Mouse (Mus musculus): ENCODE data around the gene Lsm11. TPM values are rescaled to one million over a fixed set of nuclear protein-coding genes. Genes with fewer than 3 reads are reported as not detected.

Lsm11 gene
- polyA plus RNA-seq, 1 experiment: not detected

- no peak for TF ChIP-seq CTCF (IDR thresholded peaks at IDR 0.05; ENCODE audit: insufficient read depth, low read depth, low read length)
- TF ChIP-seq POLR2A (IDR thresholded peaks at IDR 0.05; ENCODE audit: insufficient read depth, low read depth, low read length): no peak
- H3K4me3 ChIP-seq (ENCODE audit: insufficient read depth, low read depth, low read length): no peak overlapping the region
- H3K4me1 ChIP-seq (ENCODE audit: control insufficient read depth, insufficient read depth, low read length): no peaks in the 10 kb centered on the region
- 92% methylated on average over 4 of the region's 4 CpGs for WGBS
- H3K27ac ChIP-seq (ENCODE audit: insufficient read depth, low read depth, low read length): no peak overlapping the region
These were observed 22.2 kb upstream of the Lsm11 start for GRCm38 (mm10) chr11:45966896-45967295.

- TF ChIP-seq POLR2A (IDR thresholded peaks at IDR 0.05; ENCODE audit: insufficient read depth, low read depth, low read length) (no peak), CTCF (IDR thresholded peaks at IDR 0.05; ENCODE audit: insufficient read depth, low read depth, low read length) (no peak)
These were observed 15.3 kb upstream of the Lsm11 start for GRCm38 (mm10) chr11:45960003-45960402.

GRCm38 (mm10) chr11:45959598-45959997 is 14.9 kb upstream of the Lsm11 start:
- TF ChIP-seq POLR2A (IDR thresholded peaks at IDR 0.05; ENCODE audit: insufficient read depth, low read depth, low read length) (no peak), CTCF (IDR thresholded peaks at IDR 0.05; ENCODE audit: insufficient read depth, low read depth, low read length) (no peak)
- no peak overlapping the region for H3K27ac ChIP-seq (ENCODE audit: insufficient read depth, low read depth, low read length)
- H3K4me1 ChIP-seq (ENCODE audit: control insufficient read depth, insufficient read depth, low read length): no peaks in the 10 kb centered on the region
- no peak overlapping the region for H3K4me3 ChIP-seq (ENCODE audit: insufficient read depth, low read depth, low read length)
- WGBS: 78% methylated on average over 3 of the region's 3 CpGs

More at GRCm38 (mm10) chr11:45960003-45960402, 15.3 kb upstream of the Lsm11 start:
- H3K4me3 ChIP-seq (ENCODE audit: insufficient read depth, low read depth, low read length): no peak overlapping the region
- H3K27ac ChIP-seq (ENCODE audit: insufficient read depth, low read depth, low read length): no peak overlapping the region
- no peaks in the 10 kb centered on the region for H3K4me1 ChIP-seq (ENCODE audit: control insufficient read depth, insufficient read depth, low read length)
- WGBS: 87% methylated on average over 5 of the region's 5 CpGs

GRCm38 (mm10) chr11:45955127-45955627 is 10.4 kb upstream of the Lsm11 start, which contains the start of gene Thg1l:
TSS of gene Thg1l (minus strand) at chr11:45955494.
- no peak for TF ChIP-seq CTCF (IDR thresholded peaks at IDR 0.05; ENCODE audit: insufficient read depth, low read depth, low read length)
- TF ChIP-seq POLR2A (IDR thresholded peaks at IDR 0.05; ENCODE audit: insufficient read depth, low read depth, low read length): peak; percentile 69
- peak within 1 kb of the TSS; percentile 79 for H3K4me3 ChIP-seq (ENCODE audit: insufficient read depth, low read depth, low read length)
- H3K27ac ChIP-seq (ENCODE audit: insufficient read depth, low read depth, low read length): peak within 1 kb of the TSS; percentile 52; the same call in 1 of the 2 replicates
- WGBS: under 1% methylated on average over 32 of the region's 32 CpGs
- no peaks in the 10 kb centered on the region for H3K4me1 ChIP-seq (ENCODE audit: control insufficient read depth, insufficient read depth, low read length)

GRCm38 (mm10) chr11:45947491-45947890 is 2.8 kb upstream of the Lsm11 start:
- Histone ChIP-seq H3K4me3 (ENCODE audit: insufficient read depth, low read depth, low read length) (no peak overlapping the region), H3K4me1 (ENCODE audit: control insufficient read depth, insufficient read depth, low read length) (peaks cover 12% of the 10 kb centered on the region; the same call in 1 of the 2 replicates), H3K27ac (ENCODE audit: insufficient read depth, low read depth, low read length) (no peak overlapping the region)
- WGBS: 80% methylated on average over 2 of the region's 2 CpGs
- TF ChIP-seq POLR2A (IDR thresholded peaks at IDR 0.05; ENCODE audit: insufficient read depth, low read depth, low read length): no peak
- TF ChIP-seq CTCF (IDR thresholded peaks at IDR 0.05; ENCODE audit: insufficient read depth, low read depth, low read length): no peak

GRCm38 (mm10) chr11:45946796-45947195 is 2.1 kb upstream of the Lsm11 start:
- no peak for TF ChIP-seq CTCF (IDR thresholded peaks at IDR 0.05; ENCODE audit: insufficient read depth, low read depth, low read length)
- TF ChIP-seq POLR2A (IDR thresholded peaks at IDR 0.05; ENCODE audit: insufficient read depth, low read depth, low read length): no peak
- H3K27ac ChIP-seq (ENCODE audit: insufficient read depth, low read depth, low read length): no peak overlapping the region
- WGBS: 76% methylated on average over 4 of the region's 4 CpGs
- no peak overlapping the region for H3K4me3 ChIP-seq (ENCODE audit: insufficient read depth, low read depth, low read length)
- H3K4me1 ChIP-seq (ENCODE audit: control insufficient read depth, insufficient read depth, low read length): peaks cover 12% of the 10 kb centered on the region; the same call in 1 of the 2 replicates

GRCm38 (mm10) chr11:45943891-45944642 is 668 bp downstream of the Lsm11 start:
- Histone ChIP-seq H3K4me1 (ENCODE audit: control insufficient read depth, insufficient read depth, low read length) (peaks cover 12% of the 10 kb centered on the region; the same call in 1 of the 2 replicates), H3K4me3 (ENCODE audit: insufficient read depth, low read depth, low read length) (peak overlapping the region; percentile 78), H3K27ac (ENCODE audit: insufficient read depth, low read depth, low read length) (no peak overlapping the region)
- WGBS: under 1% methylated on average over 49 of the region's 49 CpGs
- TF ChIP-seq POLR2A (IDR thresholded peaks at IDR 0.05; ENCODE audit: insufficient read depth, low read depth, low read length) (no peak), CTCF (IDR thresholded peaks at IDR 0.05; ENCODE audit: insufficient read depth, low read depth, low read length) (no peak)

- 17% methylated on average over 7 of the region's 7 CpGs for WGBS
- no peak for TF ChIP-seq POLR2A (IDR thresholded peaks at IDR 0.05; ENCODE audit: insufficient read depth, low read depth, low read length)
- TF ChIP-seq CTCF (IDR thresholded peaks at IDR 0.05; ENCODE audit: insufficient read depth, low read depth, low read length): no peak
- Histone ChIP-seq H3K4me3 (ENCODE audit: insufficient read depth, low read depth, low read length) (no peak overlapping the region), H3K27ac (ENCODE audit: insufficient read depth, low read depth, low read length) (no peak overlapping the region), H3K4me1 (ENCODE audit: control insufficient read depth, insufficient read depth, low read length) (peaks cover 12% of the 10 kb centered on the region; the same call in 1 of the 2 replicates)
These were observed 1.5 kb downstream of the Lsm11 start for GRCm38 (mm10) chr11:45943108-45943705.

GRCm38 (mm10) chr11:45942281-45942680 is 2.5 kb downstream of the Lsm11 start:
- Histone ChIP-seq H3K4me3 (ENCODE audit: insufficient read depth, low read depth, low read length) (no peak overlapping the region), H3K27ac (ENCODE audit: insufficient read depth, low read depth, low read length) (no peak overlapping the region), H3K4me1 (ENCODE audit: control insufficient read depth, insufficient read depth, low read length) (peaks cover 12% of the 10 kb centered on the region; the same call in 1 of the 2 replicates)
- TF ChIP-seq CTCF (IDR thresholded peaks at IDR 0.05; ENCODE audit: insufficient read depth, low read depth, low read length): no peak
- no peak for TF ChIP-seq POLR2A (IDR thresholded peaks at IDR 0.05; ENCODE audit: insufficient read depth, low read depth, low read length)
- WGBS: 91% methylated on average over 7 of the region's 7 CpGs
